Mouse (Mus musculus) left cerebral cortex, adult 2 months (tissue): ENCODE measurements around the gene B3gntl1. TPM values are rescaled to one million over a fixed set of nuclear protein-coding genes. Genes with fewer than 3 reads are reported as not detected.
"Not testable (repeated sequence)": the region's sequence is repeated elsewhere in the genome, so short reads cannot be mapped to it uniquely, and the experiment has no call there.

Experiments used
- DNase-seq, 2 experiments: peaks; one replicate each; pipeline ENCODE4 v3.0.0; 2021 to 2022; ENCODE audit warnings: low spot score in 2 of 2, mixed read lengths in 1 of 2; ENCODE audit errors: extremely low spot score in 1 of 2
- H3K27ac ChIP-seq: fragments of 200-600 bp; 2 replicates; pipeline ENCODE4 v1.8.1; 2022
- H3K4me3 ChIP-seq: fragments of 200-600 bp; 2 replicates; pipeline ENCODE4 v1.8.1; 2022
- CTCF ChIP-seq: fragments of 200-600 bp; IDR thresholded peaks from 2 replicates; pipeline ENCODE4 v1.8.1; 2022; ENCODE audit warnings: antibody characterized with exemption, mild to moderate bottlenecking, moderate library complexity
- intact Hi-C: fragments of 180-260 bp; cut with DNase I; formaldehyde crosslinking; loops from one replicate; pipeline ENCODE4 v1.15.1; 2025
- total RNA-seq, 2 experiments: library from RNA; stranded (reverse); gene quantifications; 2 replicates each; pipeline ENCODE4 v1.2.3; 2021

B3gntl1 gene
- total RNA-seq, 2 experiments from 2014 or later, result 6.7 to 6.8 TPM

GRCm38 (mm10) chr11:121679581-121679980, 6.6 kb upstream of the B3gntl1 start:
- Histone ChIP-seq H3K4me3 (no peak overlapping the region), H3K27ac (peak overlapping the region; percentile 13; the same call in 1 of the 2 replicates)
- no peak for TF ChIP-seq CTCF
- intact Hi-C loops, result no loop called here
- DNase-seq, result peak in 1 of 2 experiments; percentile 24

DNA sequence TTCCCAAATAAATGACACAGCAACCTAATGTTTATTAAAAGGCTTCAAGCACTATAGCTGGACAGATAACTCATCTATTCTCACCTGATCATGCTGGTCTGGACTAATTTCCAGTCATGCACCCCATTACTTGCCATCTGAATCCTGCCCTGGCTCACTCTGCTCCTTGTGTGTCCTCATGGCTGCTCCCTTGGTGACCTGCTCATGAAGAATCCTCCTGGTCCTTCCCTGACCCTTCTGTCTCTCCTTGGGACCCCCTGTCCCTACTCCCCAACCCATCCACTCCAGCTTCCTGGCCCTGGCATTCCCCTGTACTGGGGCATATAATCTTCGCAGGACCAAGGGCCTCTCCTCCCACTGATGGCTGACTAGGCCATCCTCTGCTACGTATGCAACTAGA, 3.9 kb upstream of the B3gntl1 start:
- intact Hi-C loops, result no loop called here
- no peak for TF ChIP-seq CTCF

DNA sequence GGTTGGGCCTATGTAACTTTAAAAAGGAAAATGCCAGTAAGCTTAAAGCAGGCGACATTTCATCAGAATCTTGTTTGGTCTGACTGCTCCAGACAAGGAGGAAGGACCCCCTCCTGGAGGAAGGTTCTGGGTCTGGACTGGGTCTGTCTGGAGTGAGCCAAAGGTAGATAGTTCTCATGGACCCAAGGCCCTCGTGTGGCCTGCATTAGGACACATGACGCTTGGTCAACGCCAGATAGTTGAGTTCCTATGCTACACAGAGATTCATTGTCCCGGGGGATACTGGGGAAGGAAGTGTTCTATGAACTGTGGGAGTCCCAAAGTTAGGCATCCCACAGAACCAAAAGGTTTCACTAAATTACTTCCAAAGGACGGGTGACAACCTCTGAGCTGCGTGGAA, 676 bp upstream of the B3gntl1 start:
- H3K4me3 ChIP-seq, result peak overlapping the region; percentile 82
- intact Hi-C loops, result loop anchor here (2.0 kb wide), 1 partner anchor 29 kb away; no protein-coding TSS in a partner anchor
- peak overlapping the region; percentile 97 for H3K27ac ChIP-seq
- no peak for TF ChIP-seq CTCF
- DNase-seq, result no peak

More for the DNA sequence above, 3.9 kb upstream of the B3gntl1 start:
- DNase-seq, result no peak
- Histone ChIP-seq H3K27ac (no peak overlapping the region), H3K4me3 (no peak overlapping the region)

DNA sequence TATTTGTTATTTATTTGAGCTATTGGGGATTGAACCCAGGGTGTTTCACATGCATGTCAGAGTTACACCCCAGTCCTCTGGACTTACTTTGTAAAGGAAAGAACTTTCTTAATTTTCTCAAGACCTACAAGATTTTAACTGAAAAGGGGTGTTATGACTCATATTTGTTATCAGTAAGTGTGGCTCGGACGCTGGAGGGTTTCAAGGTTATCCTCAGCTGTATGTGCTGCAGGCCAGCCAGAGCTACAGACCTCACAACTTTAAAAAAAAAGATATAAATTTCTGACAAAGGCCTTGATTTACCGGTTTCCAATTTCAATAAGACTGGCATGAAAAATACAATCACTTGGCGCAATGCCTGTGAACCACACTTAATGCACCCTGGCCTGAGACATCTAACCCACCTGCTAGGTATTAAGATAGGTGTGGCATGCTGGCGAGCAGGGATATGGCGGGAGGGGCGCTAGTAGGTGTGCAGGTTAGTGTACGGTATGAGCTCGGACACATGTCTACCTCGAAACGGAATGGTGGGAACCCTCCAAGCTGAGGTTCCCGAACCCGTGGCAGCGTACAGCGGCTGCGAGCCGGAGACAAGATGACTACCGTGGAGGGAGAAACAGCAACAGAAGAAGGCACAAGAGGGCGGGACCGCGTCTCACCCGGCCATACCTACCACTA, 502 bp downstream of the B3gntl1 start:
- peak overlapping the region; percentile 97 for H3K27ac ChIP-seq
- intact Hi-C loops, result loop anchor here (2.0 kb wide), 1 partner anchor 30 kb away; no protein-coding TSS in a partner anchor
- no peak for DNase-seq
- TF ChIP-seq CTCF, result 0 out of 2 replicates have a peak, but pooled peaks have one; percentile 11
- peak overlapping the region; percentile 82 for H3K4me3 ChIP-seq

DNA sequence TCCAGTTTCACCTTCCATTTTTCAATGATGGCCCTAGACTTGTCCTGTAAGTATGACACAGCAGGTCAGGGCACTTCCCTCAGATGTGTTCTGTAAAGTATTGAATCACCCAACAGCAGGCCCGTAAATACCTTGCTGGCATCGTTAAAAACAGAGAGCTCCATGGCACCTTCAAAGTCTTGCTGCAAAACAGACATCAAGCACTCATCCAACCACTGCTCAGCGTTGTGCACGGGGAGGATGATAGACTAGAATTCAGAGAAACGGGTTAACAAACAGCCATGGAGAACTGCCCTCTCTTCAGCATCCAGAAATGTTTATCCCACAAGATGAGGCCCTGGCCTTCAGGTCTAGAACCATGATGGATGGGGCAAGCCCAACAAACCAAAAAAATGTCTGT, 2.0 kb downstream of the B3gntl1 start:
- intact Hi-C loops, result no loop called here
- no peak for DNase-seq
- H3K4me3 ChIP-seq, result no peak overlapping the region
- no peak for TF ChIP-seq CTCF
- no peak overlapping the region for H3K27ac ChIP-seq

DNA sequence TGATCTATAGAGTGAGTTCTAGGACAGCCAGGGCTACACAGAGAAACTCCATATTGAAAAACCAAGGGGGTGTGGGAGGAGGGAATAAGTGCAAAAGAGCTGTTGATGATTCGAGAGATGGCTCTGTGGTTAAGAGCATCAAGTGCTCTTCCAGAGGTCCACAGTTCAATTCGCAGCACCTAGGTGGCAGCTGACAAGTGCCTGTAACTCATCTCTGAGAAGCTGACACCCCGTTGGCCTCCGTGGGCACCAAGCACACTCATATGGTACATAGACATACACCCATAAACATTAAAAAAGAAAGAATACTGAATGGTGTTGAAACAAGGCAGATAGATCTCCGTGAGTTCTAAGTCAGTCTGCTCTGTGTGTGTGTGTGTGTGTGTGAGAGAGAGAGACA, 4.2 kb downstream of the B3gntl1 start:
- intact Hi-C loops, result no loop called here
- TF ChIP-seq CTCF, result no peak
- DNase-seq, result no peak
- Histone ChIP-seq H3K27ac (no peak overlapping the region), H3K4me3 (no peak overlapping the region)

- Histone ChIP-seq H3K4me3 (no peak overlapping the region), H3K27ac (no peak overlapping the region)
- intact Hi-C loops, result no loop called here
- DNase-seq, result no peak
- no peak for TF ChIP-seq CTCF
Observed at GRCm38 (mm10) chr11:121667541-121667940, 5.4 kb downstream of the B3gntl1 start.

- Histone ChIP-seq H3K4me3 (no peak overlapping the region), H3K27ac (no peak overlapping the region)
- no peak for TF ChIP-seq CTCF
- intact Hi-C loops, result no loop called here
- DNase-seq, result no peak
Observed at GRCm38 (mm10) chr11:121661116-121661515, 11.8 kb downstream of the B3gntl1 start.

DNA sequence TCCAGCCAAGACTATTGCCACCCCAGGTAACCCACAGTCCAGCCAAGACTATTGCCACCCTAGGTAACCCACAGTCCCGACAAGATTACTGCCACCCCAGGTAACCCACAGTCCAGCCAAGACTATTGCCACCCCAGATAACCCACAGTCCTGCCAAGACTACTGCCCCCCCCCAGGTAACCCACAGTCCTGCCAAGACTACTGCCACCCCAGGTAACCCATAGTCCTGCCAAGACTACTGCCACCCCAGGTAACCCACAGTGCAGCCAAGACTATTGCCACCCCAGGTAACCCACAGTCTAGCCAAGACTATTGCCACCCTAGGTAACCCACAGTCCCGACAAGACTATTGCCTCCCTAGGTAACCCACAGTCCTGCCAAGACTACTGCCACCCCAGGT, 12.3 kb downstream of the B3gntl1 start:
- DNase-seq, H3K4me3 ChIP-seq, H3K27ac ChIP-seq, intact Hi-C loops: not testable (repeated sequence)

DNA sequence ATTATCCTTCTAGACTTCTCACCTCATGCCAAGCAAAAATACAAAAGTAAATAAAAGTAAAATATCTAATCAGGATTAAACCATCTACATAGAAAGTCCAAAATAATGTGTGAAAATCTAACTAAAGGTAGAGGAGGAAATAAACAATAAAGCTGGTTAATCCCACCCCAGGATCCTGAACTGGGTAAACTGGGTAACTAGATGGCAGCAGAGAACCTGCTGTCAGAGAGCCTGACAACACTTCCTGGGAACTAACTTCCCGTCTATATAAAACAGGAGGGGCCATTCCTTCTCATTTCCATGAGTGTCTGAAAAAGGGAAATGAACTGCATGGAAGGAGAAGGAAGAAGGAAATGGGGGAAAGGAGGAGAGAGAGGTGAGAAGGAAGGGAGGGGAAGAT, 14.8 kb downstream of the B3gntl1 start:
- no peak overlapping the region for H3K27ac ChIP-seq
- peak; percentile 24; the same call in 1 of the 2 replicates for TF ChIP-seq CTCF
- intact Hi-C loops, result no loop called here
- H3K4me3 ChIP-seq, result no peak overlapping the region
- DNase-seq, result no peak

GRCm38 (mm10) chr11:121655807-121656511, 17.0 kb downstream of the B3gntl1 start:
- TF ChIP-seq CTCF, result no peak
- no peak for DNase-seq
- Histone ChIP-seq H3K4me3 (no peak overlapping the region), H3K27ac (no peak overlapping the region)
- intact Hi-C loops, result loop anchor here (2.0 kb wide), 1 partner anchor 47 kb away; no protein-coding TSS in a partner anchor

DNA sequence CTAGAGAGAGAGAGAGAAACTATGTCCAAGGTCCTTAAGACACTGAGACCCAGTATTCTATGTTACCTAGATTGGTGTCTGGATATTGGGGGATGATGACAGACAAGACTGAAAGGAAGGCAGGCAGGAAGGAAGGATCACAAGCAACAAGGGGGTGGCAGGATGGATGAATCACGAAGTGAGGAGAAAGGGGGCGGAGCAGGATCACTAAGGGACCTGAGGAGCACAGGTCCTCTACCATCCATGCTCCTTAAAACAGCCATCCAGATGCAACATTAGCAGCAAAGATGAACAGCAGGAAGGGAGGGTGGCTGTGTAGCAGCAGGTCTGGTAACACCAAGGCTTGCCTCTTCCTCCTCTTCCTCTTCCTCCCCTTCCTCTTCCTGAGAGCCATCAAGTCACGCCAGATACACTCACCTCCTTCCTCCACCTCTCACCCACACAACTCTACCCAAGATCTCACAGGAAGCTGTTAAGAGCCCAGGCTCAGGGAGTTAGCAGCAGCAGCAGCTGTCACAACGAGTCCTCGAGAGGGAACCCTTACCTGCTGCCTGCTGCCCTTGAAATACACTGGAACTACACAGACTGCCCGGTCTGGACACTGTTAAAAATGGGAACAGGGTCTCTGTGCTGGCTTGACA, 17.7 kb downstream of the B3gntl1 start:
- intact Hi-C loops, result loop anchor here (2.0 kb wide), 1 partner anchor 48 kb away; no protein-coding TSS in a partner anchor
- peak overlapping the region; percentile 82 for H3K27ac ChIP-seq
- TF ChIP-seq CTCF, result no peak
- no peak for DNase-seq
- H3K4me3 ChIP-seq, result no peak overlapping the region
